Mouse (Mus musculus) sigmoid colon, adult 10 weeks (tissue): ENCODE data around the gene Fxyd7. TPM values are rescaled to one million over a fixed set of nuclear protein-coding genes. Genes with fewer than 3 reads are reported as not detected.

Experiments used
- polyA plus RNA-seq: library from polyadenylated mRNA; stranded (reverse); fragments of 350-450 nt; fragmentation: Illumina TruSeq; extraction: RNeasy Lipid Tissue Mini Kit (QIAGEN cat#74804); gene quantifications from one replicate; pipeline ENCODE4 v1.2.3, GENCODE M21; 2014; ENCODE audit warnings: low read depth, low replicate concordance

Fxyd7 gene
- not detected for polyA plus RNA-seq

GRCm38 (mm10) chr7:31051321-31052021 is at the start of gene Fxyd7:
Gene Fxyd7, minus strand, starts transcription at chr7:31051467.

GRCm38 (mm10) chr7:31076492-31076891 is 25.2 kb upstream of the Fxyd7 start, which contains the start of gene Fxyd3:
Gene Fxyd3, minus strand, starts transcription at chr7:31076704.

GRCm38 (mm10) chr7:31059108-31059507 is 7.8 kb upstream of the Fxyd7 start, which contains the start of gene Lgi4:
Gene Lgi4, plus strand, starts transcription at chr7:31059342.

GRCm38 (mm10) chr7:31057071-31057470 is 5.8 kb upstream of the Fxyd7 start, which contains the start of gene Fxyd1:
Gene Fxyd1, minus strand, starts transcription at chr7:31057199.

GRCm38 (mm10) chr7:31042431-31042910 is 8.8 kb downstream of the Fxyd7 start, which contains the start of gene Fxyd5:
Gene Fxyd5, minus strand, starts transcription at chr7:31042481.

Other genes starting within 250 kb of the Fxyd7 start
- gene Ffar2, start 227.7 kb downstream of the Fxyd7 start, polyA plus RNA-seq: 11.9 TPM
- not detected for gene Ffar3, start 195.3 kb downstream of the Fxyd7 start, polyA plus RNA-seq
- gene Ffar1, start 189.9 kb downstream of the Fxyd7 start, polyA plus RNA-seq: 0.91 TPM
- 9.5 TPM for gene Cd22, start 171.1 kb downstream of the Fxyd7 start, polyA plus RNA-seq
- gene Mag, start 136.6 kb downstream of the Fxyd7 start, polyA plus RNA-seq: not detected
- gene Hamp2, start 126.8 kb downstream of the Fxyd7 start, polyA plus RNA-seq: not detected
- not detected for gene Hamp, start 107.4 kb downstream of the Fxyd7 start, polyA plus RNA-seq
- 38.3 TPM for gene Usf2, start 94.7 kb downstream of the Fxyd7 start, polyA plus RNA-seq
- gene Lsr, start 78.0 kb downstream of the Fxyd7 start, polyA plus RNA-seq: 6.1 TPM
- 5.0 TPM for gene Fam187b, start 77.7 kb downstream of the Fxyd7 start, polyA plus RNA-seq
- gene Fxyd5, start 9.0 kb downstream of the Fxyd7 start, polyA plus RNA-seq: 8.9 TPM
- gene Fxyd1, start 5.7 kb upstream of the Fxyd7 start, polyA plus RNA-seq: 4.1 TPM
- 1.1 TPM for gene Lgi4, start 7.9 kb upstream of the Fxyd7 start, polyA plus RNA-seq
- gene Fxyd3, start 25.2 kb upstream of the Fxyd7 start, polyA plus RNA-seq: 55.5 TPM
- gene Hpn, start 63.8 kb upstream of the Fxyd7 start, polyA plus RNA-seq: 0.76 TPM
- gene Scn1b, start 75.5 kb upstream of the Fxyd7 start, polyA plus RNA-seq: not detected
- gene Gramd1a, start 104.4 kb upstream of the Fxyd7 start, polyA plus RNA-seq: 7.0 TPM
- gene Scgb2b2, start 239.0 kb upstream of the Fxyd7 start, polyA plus RNA-seq: not detected
- gene Scgb1b2, start 240.4 kb upstream of the Fxyd7 start, polyA plus RNA-seq: not detected